Mouse (Mus musculus): ENCODE results near the gene Mcl1. TPM values are rescaled to one million over a fixed set of nuclear protein-coding genes. Genes with fewer than 3 reads are reported as not detected.

Mcl1 gene
- total RNA-seq, 2 experiments from 2014 or later, result 110 to 123 TPM

- intact Hi-C loops (cut with DNase I), result no loop called here
- TF ChIP-seq CTCF (IDR thresholded peaks at IDR 0.05), result no peak
- H3K27ac ChIP-seq, result peak overlapping the region; percentile 82
- peak; percentile 49 for DNase-seq
- no peak overlapping the region for H3K4me3 ChIP-seq
Observed at GRCm38 (mm10) chr3:95694808-95695703, 36.5 kb downstream of the Mcl1 start.

- no peak for TF ChIP-seq CTCF (IDR thresholded peaks at IDR 0.05)
- intact Hi-C loops (cut with DNase I), result no loop called here
- H3K4me3 ChIP-seq, result no peak overlapping the region
- peak overlapping the region; percentile 82 for H3K27ac ChIP-seq
- DNase-seq, result no peak
Observed at GRCm38 (mm10) chr3:95695796-95696195, 37.2 kb downstream of the Mcl1 start.

GRCm38 (mm10) chr3:95696360-95696759 lies 37.8 kb downstream of the Mcl1 start:
- intact Hi-C loops (cut with DNase I), result no loop called here
- Histone ChIP-seq H3K4me3 (no peak overlapping the region), H3K27ac (peak overlapping the region; percentile 82)
- no peak for DNase-seq
- TF ChIP-seq CTCF (IDR thresholded peaks at IDR 0.05), result no peak

GRCm38 (mm10) chr3:95698286-95698685 lies 39.7 kb downstream of the Mcl1 start:
- intact Hi-C loops (cut with DNase I), result no loop called here
- H3K27ac ChIP-seq, result no peak overlapping the region
- DNase-seq, result no peak
- H3K4me3 ChIP-seq, result no peak overlapping the region
- no peak for TF ChIP-seq CTCF (IDR thresholded peaks at IDR 0.05)

- H3K4me3 ChIP-seq, result no peak overlapping the region
- peak overlapping the region; percentile 88 for H3K27ac ChIP-seq
- intact Hi-C loops (cut with DNase I), result no loop called here
- peak; percentile 79 for DNase-seq
- TF ChIP-seq CTCF (IDR thresholded peaks at IDR 0.05), result no peak
Observed at GRCm38 (mm10) chr3:95700233-95700681, 41.7 kb downstream of the Mcl1 start.

- H3K4me3 ChIP-seq, result no peak overlapping the region
- peak overlapping the region; percentile 88 for H3K27ac ChIP-seq
- DNase-seq, result no peak
- intact Hi-C loops (cut with DNase I), result no loop called here
- TF ChIP-seq CTCF (IDR thresholded peaks at IDR 0.05), result no peak
Observed at GRCm38 (mm10) chr3:95701085-95701484, 42.5 kb downstream of the Mcl1 start.

- Histone ChIP-seq H3K27ac (peak overlapping the region; percentile 88), H3K4me3 (peak overlapping the region; percentile 71)
- peak; percentile 39; the same call in 1 of the 2 replicates for TF ChIP-seq CTCF (IDR thresholded peaks at IDR 0.05)
- peak; percentile 89 for DNase-seq
- intact Hi-C loops (cut with DNase I), result loop anchor here (2.0 kb wide), 1 partner anchor 53 kb away; no protein-coding TSS in a partner anchor
Observed at GRCm38 (mm10) chr3:95701877-95702540, 43.4 kb downstream of the Mcl1 start.

GRCm38 (mm10) chr3:95703276-95703675 lies 44.7 kb downstream of the Mcl1 start:
- no peak for TF ChIP-seq CTCF (IDR thresholded peaks at IDR 0.05)
- Histone ChIP-seq H3K27ac (no peak overlapping the region), H3K4me3 (no peak overlapping the region)
- DNase-seq, result no peak
- intact Hi-C loops (cut with DNase I), result loop anchor here (2.0 kb wide), 1 partner anchor 52 kb away; no protein-coding TSS in a partner anchor

GRCm38 (mm10) chr3:95704612-95705011 lies 46.0 kb downstream of the Mcl1 start:
- no peak for DNase-seq
- no peak for TF ChIP-seq CTCF (IDR thresholded peaks at IDR 0.05)
- Histone ChIP-seq H3K27ac (no peak overlapping the region), H3K4me3 (no peak overlapping the region)
- intact Hi-C loops (cut with DNase I), result no loop called here

- H3K27ac ChIP-seq, result no peak overlapping the region
- intact Hi-C loops (cut with DNase I), result no loop called here
- H3K4me3 ChIP-seq, result no peak overlapping the region
- TF ChIP-seq CTCF (IDR thresholded peaks at IDR 0.05), result no peak
- no peak for DNase-seq
Observed at GRCm38 (mm10) chr3:95706273-95706672, 47.7 kb downstream of the Mcl1 start.

- TF ChIP-seq CTCF (IDR thresholded peaks at IDR 0.05), result no peak
- no peak for DNase-seq
- intact Hi-C loops (cut with DNase I), result no loop called here
- H3K4me3 ChIP-seq, result no peak overlapping the region
- no peak overlapping the region for H3K27ac ChIP-seq
Observed at GRCm38 (mm10) chr3:95707497-95707896, 48.9 kb downstream of the Mcl1 start.

GRCm38 (mm10) chr3:95709044-95709443 lies 50.5 kb downstream of the Mcl1 start:
- H3K27ac ChIP-seq, result no peak overlapping the region
- no peak for TF ChIP-seq CTCF (IDR thresholded peaks at IDR 0.05)
- H3K4me3 ChIP-seq, result no peak overlapping the region
- intact Hi-C loops (cut with DNase I), result no loop called here
- DNase-seq, result no peak

GRCm38 (mm10) chr3:95709967-95710366 lies 51.4 kb downstream of the Mcl1 start:
- TF ChIP-seq CTCF (IDR thresholded peaks at IDR 0.05), result no peak
- intact Hi-C loops (cut with DNase I), result no loop called here
- DNase-seq, result no peak
- Histone ChIP-seq H3K4me3 (no peak overlapping the region), H3K27ac (no peak overlapping the region)

Other genes with a start within 250 kb of the Mcl1 start
- 10 to 100 TPM; 43.2 to 48.0 TPM for gene Arnt, start 224.4 kb upstream of the Mcl1 start, total RNA-seq (2021)
- 1 to 10 TPM; 3.9 to 9.0 TPM for gene Ctsk, start 159.5 kb upstream of the Mcl1 start, total RNA-seq (2021)
- 1 to 10 TPM; 2.1 to 4.6 TPM for gene Ctss, start 132.0 kb upstream of the Mcl1 start, total RNA-seq (2021)
- gene Hormad1, start 99.1 kb upstream of the Mcl1 start, total RNA-seq (2021), result not detected
- 10 to 100 TPM; 10.8 to 13.5 TPM for gene Golph3l, start 69.9 kb upstream of the Mcl1 start, total RNA-seq (2021)
- 100 to 1,000 TPM in 1 of 2 experiments, 10 to 100 TPM in 1; 97.2 to 102 TPM for gene Ensa, start 33.8 kb upstream of the Mcl1 start, total RNA-seq (2021)
- 10 to 100 TPM; 17.2 to 32.0 TPM for gene Adamtsl4, start 29.1 kb downstream of the Mcl1 start, total RNA-seq (2021)
- 10 to 100 TPM; 18.0 to 23.0 TPM for gene Ecm1, start 80.8 kb downstream of the Mcl1 start, total RNA-seq (2021)
- gene Tars2, start 101.4 kb downstream of the Mcl1 start, total RNA-seq (2021), result 10 to 100 TPM; 23.0 to 30.8 TPM
- 10 to 100 TPM; 32.4 to 35.2 TPM for gene Rprd2, start 160.1 kb downstream of the Mcl1 start, total RNA-seq (2021)
- 10 to 100 TPM; 18.2 to 18.3 TPM for gene Prpf3, start 197.1 kb downstream of the Mcl1 start, total RNA-seq (2021)
- gene Mrps21, start 212.7 kb downstream of the Mcl1 start, total RNA-seq (2021), result 100 to 1,000 TPM; 303 to 336 TPM
- 1 to 10 TPM; 2.7 to 9.3 TPM for gene Ciart, start 223.5 kb downstream of the Mcl1 start, total RNA-seq (2021)
- 1 to 10 TPM; 1.4 to 2.1 TPM for gene BC028528, start 233.2 kb downstream of the Mcl1 start, total RNA-seq (2021)
- 10 to 100 TPM; 41.0 to 50.3 TPM for gene Aph1a, start 235.2 kb downstream of the Mcl1 start, total RNA-seq (2021)
- gene Car14, start 245.9 kb downstream of the Mcl1 start, total RNA-seq (2021), result 100 to 1,000 TPM in 1 of 2 experiments, 10 to 100 TPM in 1; 81.2 to 115 TPM

All from gastrocnemius, adult 2 months (tissue).